Mouse (Mus musculus) thymus, postnatal 0 days (tissue): Measurements from ENCODE around the gene Ptch2. TPM values are rescaled to one million over a fixed set of nuclear protein-coding genes. Genes with fewer than 3 reads are reported as not detected.

ENCODE experiments used
- DNase-seq: peaks from one replicate; pipeline ENCODE4 v3.0.0-alpha.2; 2015; ENCODE audit warnings: low spot score
- microRNA-seq: library from miRNA; unstranded; fragments of <30 nt; microRNA quantifications from one replicate; pipeline ENCODE4, GENCODE M21; 2016; ENCODE audit warnings: borderline number of aligned reads
- polyA plus RNA-seq: library from polyadenylated mRNA; unstranded; fragments of >200 nt; fragmentation: Nextera tagmentation; extraction: Ambion mirVana; gene quantifications from 2 replicates; pipeline ENCODE4 v1.2.1, GENCODE M21; 2015

Ptch2 gene
- polyA plus RNA-seq, 1 experiment from 2014 or later, result 0.44 TPM

DNA sequence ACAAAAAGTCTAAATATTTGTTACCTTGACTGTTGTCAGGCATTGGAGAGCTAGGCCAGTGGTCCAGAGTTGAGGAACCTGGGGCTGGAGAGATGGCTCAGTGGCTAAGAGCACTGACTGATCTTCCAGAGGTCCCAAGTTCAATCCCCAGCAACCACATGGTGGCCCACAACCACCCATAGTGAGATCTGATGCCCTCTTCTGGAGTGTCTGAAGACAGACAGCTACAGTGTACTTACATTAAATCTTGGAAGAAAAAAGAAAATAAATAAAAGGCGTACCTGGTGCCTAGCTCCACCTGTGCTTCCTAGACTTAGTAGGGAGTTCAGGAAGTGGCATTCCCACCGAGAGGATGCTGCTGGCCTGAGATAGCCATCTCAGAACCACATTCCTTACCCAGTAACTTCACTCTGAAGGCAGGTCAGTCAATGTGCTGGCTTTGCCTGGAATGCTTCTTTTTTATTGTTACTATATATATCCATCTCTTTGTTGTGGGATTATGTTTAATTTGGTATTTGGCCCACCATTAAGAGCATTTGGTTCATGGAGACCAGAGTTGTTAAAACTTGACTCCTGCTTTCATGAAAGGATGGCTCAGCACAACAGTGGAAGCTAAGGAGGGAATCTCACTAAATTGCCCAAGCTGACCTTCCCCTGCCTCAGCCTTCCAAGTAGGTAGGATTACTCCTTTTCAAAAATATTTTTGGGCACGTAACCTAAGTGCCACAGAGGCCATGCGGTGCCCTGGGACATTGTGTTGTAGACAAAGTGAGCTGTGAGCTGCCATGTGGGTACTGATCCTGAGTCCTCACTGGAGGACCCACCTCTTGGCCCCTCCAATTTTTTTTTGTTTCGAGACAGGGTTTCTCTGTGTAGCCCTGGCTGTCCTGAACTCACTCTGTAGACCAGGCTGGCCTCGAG is 53.7 kb downstream of the Ptch2 start:
- DNase-seq, result no peak

- DNase-seq, result no peak
Observed at GRCm38 (mm10) chr4:117150212-117150733, 54.4 kb downstream of the Ptch2 start.

- no peak for DNase-seq
Observed at GRCm38 (mm10) chr4:117151416-117151815, 55.5 kb downstream of the Ptch2 start.

DNA sequence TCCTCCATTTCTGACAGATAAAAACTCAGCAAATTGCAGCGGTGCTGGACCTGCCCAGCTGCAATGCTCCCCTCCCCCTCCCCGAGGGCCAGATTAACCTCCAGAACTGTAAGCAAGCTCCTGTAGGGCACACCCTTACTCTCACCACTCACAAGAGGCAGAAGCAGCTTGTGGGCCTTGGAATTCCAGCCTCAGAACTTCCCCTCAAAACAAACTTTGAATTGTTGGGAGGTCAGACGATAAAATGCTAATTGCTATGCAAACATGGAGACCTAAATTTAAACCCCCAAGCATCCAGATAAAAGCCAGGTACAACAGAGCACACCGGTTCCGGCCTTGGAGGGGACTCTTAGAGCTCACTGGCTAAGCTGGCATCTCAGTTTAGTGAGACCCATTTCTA is 56.8 kb downstream of the Ptch2 start:
- DNase-seq, result no peak

DNA sequence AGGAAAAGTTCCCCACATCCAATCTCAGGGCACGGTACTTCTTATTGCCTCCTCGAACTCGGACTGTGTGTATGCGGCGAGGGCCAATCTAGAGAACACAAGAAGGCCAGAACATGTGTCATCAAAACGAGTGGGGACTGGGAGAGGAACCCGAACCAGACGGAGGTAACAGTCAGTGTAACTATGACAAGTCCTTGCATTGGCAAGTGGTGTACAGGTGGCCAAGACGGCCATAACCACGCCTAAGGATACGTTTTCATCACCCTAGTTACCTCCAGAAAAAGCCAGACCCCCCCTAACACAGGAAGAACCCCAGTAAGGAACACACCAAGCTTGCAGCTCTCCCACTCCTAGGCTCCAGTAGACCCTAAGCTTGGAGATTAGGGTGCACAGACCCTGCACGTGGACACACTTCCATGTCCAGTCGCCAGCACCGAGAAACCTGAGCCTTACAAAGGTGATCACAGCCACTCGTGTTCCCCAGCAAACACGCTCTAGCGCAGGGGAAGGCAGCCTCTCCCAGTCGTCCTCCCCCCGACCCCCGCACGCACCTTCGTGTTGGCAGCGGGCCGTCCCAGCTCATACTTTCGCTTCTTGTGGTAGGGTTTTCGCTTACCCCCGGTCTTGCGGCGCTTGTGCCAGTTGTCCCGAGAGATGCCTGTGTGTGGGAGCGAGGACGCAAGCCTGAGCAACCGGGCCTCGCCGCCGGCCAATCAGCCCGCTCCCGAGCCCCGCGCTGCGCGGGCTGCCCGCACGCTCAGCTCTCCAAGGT is 59.3 kb downstream of the Ptch2 start:
- DNase-seq, result peak; percentile 17

DNA sequence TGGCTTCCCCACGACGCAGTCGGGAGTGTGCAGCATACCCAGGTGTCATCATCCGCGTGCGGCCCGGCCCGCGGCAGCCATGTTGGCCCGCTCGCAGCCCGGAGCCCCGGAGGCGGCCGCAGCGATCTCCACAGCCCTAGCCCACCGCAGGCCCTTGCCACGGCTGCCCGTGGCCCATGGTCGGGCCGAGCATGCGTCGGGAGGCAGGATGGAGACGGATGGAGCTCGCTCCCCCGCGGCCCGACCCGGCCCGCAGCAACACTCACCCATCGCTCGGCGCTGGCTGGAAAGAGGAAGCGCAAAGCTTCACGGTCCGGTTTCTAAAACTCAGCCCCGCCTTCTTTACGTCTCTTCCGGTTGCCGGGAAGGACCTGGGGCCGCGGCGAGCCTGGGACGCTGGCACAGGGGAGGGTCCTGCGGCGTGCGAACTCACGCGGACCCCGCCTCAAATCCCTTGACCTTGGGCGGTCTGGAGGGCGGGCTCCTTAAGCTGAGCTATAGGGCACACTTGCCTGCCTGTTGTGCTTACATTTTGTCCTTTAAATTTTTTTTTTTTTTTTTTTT is 60.0 kb downstream of the Ptch2 start, which contains the start of gene Rps8:
Gene Rps8, minus strand, starts transcription at position 452 of the 564 bp plus-strand sequence.
- DNase-seq, result peak; percentile 84

GRCm38 (mm10) chr4:117156372-117156771 is 60.5 kb downstream of the Ptch2 start:
- no peak for DNase-seq

DNA sequence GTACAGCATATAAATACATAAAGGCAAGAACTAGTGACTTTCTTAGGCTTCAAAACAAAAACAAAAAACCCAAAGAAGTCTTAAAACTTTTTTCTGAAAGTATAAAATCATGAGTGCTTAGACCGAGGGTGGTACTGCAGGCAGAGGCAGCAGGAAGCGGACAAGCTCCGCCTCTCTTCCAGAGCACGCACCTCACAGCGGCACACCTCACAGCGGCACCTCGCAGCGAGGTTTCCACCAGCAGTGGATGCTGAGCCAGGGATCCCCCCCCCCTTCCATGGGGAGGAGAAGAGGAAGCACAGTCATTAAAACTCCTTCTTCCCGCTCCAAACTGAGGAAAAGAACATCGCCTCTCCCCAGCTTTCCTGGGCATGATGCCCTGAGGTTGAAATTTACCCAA is 63.8 kb downstream of the Ptch2 start:
- no peak for DNase-seq

GRCm38 (mm10) chr4:117161183-117161582 is 65.3 kb downstream of the Ptch2 start:
- DNase-seq, result no peak

Small RNA genes lying within 50 kb of the gene (microRNA-seq; reads per million reads assigned to microRNA genes)
- gene Gm22398, result not detected

Other genes with a start within 250 kb of the Ptch2 start
- gene Zswim5, start 218.7 kb upstream of the Ptch2 start, polyA plus RNA-seq, result 0.04 and 0.09 TPM in 2 replicates
- gene Urod, start 101.7 kb upstream of the Ptch2 start, polyA plus RNA-seq, result 102 and 109 TPM in 2 replicates
- 14.4 and 14.6 TPM in 2 replicates for gene Hectd3, start 100.8 kb upstream of the Ptch2 start, polyA plus RNA-seq
- gene Eif2b3, start 76.7 kb upstream of the Ptch2 start, polyA plus RNA-seq, result 40.9 and 42.1 TPM in 2 replicates
- gene Btbd19, start 29.6 kb downstream of the Ptch2 start, polyA plus RNA-seq, result 15.7 and 19.2 TPM in 2 replicates
- gene Tctex1d4, start 30.7 kb downstream of the Ptch2 start, polyA plus RNA-seq, result 1.0 and 1.8 TPM in 2 replicates
- gene Plk3, start 37.9 kb downstream of the Ptch2 start, polyA plus RNA-seq, result 3.4 and 4.1 TPM in 2 replicates
- 1,163 and 1,165 TPM in 2 replicates for gene Rps8, start 60.2 kb downstream of the Ptch2 start, polyA plus RNA-seq
- gene Kif2c, start 86.6 kb downstream of the Ptch2 start, polyA plus RNA-seq, result 52.2 and 56.1 TPM in 2 replicates
- gene Tmem53, start 155.9 kb downstream of the Ptch2 start, polyA plus RNA-seq, result 13.7 and 14.2 TPM in 2 replicates
- gene Armh1, start 156.1 kb downstream of the Ptch2 start, polyA plus RNA-seq, result 0.38 and 0.45 TPM in 2 replicates